Mouse (Mus musculus): ENCODE results near the gene Ppp1r14b. TPM values are rescaled to one million over a fixed set of nuclear protein-coding genes. Genes with fewer than 3 reads are reported as not detected.
A peak's percentile ranks its signal among the peaks of the same experiment; 100 is the strongest.

Ppp1r14b gene
- total RNA-seq (2021): 10 to 100 TPM; 63.1 to 69.8 TPM

GRCm38 (mm10) chr19:6974211-6975205 is at the start of gene Ppp1r14b:
TSS of gene Ppp1r14b (plus strand) at chr19:6974968.
- DNase-seq: peak; percentile 77 to 79

- no peak for DNase-seq
Measured at GRCm38 (mm10) chr19:6925307-6925573, 49.5 kb upstream of the Ppp1r14b start, which contains the start of gene Catsperz. TSS of gene Catsperz (minus strand) at chr19:6925380.

DNA sequence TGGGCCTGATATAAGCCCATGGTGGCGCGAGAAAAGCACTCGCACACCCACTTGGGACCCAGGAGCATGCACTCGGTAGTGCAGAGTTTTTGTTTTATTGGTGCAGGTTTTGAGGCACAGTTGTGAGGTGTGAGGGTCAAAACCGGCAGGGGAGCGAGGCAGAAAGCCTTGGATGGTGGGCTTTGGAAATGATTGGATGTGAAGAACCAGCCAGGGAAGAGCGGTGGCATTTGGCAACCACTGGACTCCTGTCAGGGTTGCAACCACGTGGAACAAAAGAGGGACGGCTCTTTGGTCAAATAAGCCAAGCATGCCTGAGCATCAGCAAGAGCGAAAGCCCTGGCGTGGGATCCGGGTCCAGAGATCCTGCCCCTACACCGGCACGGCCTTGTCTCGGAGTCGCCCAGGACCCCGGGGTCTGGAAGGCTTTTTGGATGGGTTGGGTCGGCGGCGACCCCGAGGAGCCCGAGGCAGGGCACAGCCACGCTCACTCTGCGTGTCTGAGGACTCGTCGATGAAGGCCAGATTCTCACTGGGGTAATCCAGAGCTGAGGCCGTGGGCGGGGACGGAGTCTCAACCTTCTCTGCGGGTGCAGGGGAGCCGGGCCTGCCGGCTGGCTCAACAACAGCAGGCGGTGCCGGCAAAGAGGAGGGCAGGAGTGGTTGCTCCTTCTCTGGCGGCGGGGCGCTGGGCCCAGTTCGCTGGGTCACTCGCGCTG is 49.0 kb upstream of the Ppp1r14b start:
- no peak for DNase-seq

DNA sequence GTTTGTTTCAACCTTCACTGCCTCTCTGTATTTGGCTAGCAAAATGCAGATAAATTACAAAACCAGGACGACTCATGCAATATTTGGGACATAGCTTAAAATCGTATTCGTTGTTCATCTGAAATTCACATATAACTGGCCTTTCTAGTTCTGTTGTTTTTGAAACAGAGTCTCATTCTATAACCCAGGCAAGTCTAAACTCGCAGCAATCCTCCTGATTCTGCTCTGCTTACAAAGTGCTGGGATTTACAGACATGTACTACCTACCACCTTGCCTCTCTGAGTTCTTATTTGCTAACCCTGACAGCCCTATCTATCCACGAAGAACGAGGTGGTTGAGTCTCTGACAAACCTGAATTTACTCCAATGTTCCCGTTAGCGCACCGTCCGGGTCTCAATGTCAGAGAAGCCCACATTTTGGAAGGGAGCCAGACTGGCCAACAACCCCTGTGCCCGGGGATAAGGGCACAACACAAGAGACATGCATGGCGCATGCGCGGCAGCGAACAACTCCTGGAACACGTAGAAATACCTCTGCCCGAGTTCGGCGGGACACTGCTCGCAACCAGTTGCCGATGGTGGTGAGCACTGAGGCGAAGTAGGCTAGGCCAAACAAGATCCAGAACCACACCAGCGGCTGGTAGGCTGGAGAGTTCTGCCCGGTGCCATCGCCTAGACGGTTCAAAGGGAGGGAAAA is 48.1 kb upstream of the Ppp1r14b start:
- no peak for DNase-seq

DNA sequence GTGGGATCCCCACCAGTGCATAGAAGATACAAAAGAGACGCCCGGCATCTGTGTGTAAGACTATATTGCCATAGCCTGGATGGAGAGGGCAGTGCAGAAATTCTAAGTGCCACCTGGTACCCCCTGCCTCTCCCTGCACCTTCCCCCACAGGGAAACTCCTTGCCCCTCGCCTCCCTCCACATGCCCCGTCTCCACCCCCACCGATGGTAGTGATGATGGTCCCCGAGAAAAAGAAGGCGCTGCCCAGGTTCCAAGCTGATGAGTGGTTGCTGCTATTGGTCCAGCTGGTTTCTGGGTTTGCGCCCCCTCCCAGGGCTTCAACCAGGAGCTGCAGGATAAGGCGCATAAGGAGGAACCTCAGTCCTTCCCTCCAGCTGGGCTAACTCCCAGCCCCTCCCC is 46.7 kb upstream of the Ppp1r14b start:
- no peak for DNase-seq

DNA sequence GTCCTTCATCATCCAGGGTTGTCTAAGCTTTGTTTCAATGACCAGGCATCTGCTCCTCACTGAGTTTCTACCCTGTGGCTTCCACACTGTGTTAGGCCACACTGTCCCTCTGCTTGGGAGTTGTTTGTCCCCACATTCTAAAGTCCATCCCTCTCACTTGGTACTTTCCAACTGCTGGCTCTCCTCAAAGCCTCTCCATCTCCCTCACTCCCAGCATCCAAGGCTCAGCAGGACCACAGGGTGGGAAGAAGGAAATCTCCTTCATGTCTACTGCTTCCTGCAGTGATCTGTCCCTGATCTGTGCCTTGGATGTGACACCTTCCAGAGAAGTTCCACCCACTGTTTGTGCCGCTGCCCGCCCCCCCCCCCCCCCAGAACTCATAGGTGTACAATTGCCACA is 43.8 kb upstream of the Ppp1r14b start:
- DNase-seq: no peak

- DNase-seq: no peak
Measured at GRCm38 (mm10) chr19:6932018-6932417, 42.8 kb upstream of the Ppp1r14b start.

DNA sequence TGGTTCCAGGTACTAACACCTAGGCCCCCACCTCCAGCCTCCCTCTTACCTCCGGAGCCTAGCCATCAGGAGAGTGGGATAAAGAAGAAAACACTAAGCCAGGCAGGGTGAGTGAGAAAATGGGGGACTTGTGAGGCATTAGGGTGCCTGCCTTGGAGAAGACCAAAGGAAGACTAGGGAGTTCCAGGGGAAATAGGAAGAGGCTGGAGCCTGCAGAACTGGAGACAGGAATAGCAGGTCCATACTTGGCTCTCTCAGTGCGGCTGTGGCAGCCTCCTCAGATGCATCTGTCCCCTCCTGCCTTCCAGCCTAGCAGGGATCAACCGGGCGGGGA is 41.7 kb upstream of the Ppp1r14b start:
- DNase-seq: no peak

GRCm38 (mm10) chr19:6933436-6934194 is 41.2 kb upstream of the Ppp1r14b start:
- DNase-seq: no peak

GRCm38 (mm10) chr19:6934195-6934977 is 40.4 kb upstream of the Ppp1r14b start, which contains the start of gene Kcnk4:
TSS of gene Kcnk4 (minus strand) at chr19:6934515.
- DNase-seq: no peak

DNA sequence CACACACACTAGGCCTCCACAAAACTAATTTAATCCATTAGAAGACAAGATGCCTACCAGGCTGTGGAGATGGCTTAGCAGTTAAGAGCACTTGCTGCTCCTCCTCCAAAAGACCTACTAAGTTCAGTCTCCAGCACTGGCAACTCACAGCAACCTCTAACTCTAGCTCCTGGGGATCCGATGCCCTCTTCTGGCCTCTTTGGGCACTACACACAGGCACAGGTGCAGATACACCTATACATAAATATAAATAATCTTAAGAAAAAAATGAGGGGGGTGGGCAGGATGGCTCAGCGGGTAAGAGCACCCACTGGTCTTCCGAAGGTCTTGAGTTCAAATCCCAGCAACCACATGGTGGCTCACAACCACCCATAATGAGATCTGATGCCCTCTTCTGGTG is 38.5 kb upstream of the Ppp1r14b start:
- no peak for DNase-seq

GRCm38 (mm10) chr19:6937541-6938465 is 37.0 kb upstream of the Ppp1r14b start:
- DNase-seq: no peak

GRCm38 (mm10) chr19:6939106-6940002 is 35.4 kb upstream of the Ppp1r14b start:
- DNase-seq: no peak

GRCm38 (mm10) chr19:6940396-6941351 is 34.1 kb upstream of the Ppp1r14b start:
- DNase-seq: no peak

DNA sequence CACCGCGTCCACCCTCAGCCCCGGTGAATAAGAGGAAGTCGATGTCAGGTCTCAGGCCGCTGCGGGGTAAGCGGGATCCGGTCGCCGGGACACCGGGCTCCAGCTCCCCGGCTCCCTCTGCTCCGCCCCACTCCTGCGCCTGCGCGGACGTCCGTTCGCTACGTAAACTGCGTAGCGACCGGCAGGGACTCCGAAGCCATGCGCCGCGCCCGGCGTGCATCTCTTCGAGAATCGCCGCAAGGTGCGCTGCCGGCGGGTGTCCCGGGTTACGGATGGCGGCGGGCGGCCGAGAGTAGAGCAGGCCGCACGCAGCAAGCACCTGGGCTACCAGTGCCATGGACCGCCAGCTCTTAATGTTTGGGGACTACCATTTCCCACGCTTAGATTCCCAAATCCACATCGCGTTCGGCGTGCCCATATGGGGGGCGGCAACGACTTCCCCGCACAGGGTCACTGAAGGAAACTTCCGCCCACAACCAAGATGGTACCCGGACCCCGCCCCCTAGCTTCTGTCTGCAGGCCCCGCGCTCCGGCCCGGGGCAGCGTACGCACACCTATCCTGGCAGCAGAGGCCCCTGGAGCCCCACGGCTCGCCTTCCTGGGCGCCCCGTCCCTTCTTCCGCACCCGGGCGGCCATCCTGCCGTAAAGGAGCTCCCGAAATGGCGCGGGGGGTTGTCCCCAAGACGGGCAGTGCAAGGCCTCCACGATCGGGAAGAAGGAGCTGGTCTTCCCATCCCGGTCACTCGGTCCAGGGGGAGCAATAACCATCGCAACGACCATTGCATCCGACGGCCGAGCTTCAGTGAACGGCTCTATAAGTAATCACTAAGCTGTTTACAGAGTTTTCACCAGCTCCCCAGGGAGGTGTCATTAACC is 33.2 kb upstream of the Ppp1r14b start, which contains the start of gene Bad:
Gene Bad, plus strand, starts transcription at position 490 of the 877 bp plus-strand sequence.
- DNase-seq: peak; percentile 93 to 95

DNA sequence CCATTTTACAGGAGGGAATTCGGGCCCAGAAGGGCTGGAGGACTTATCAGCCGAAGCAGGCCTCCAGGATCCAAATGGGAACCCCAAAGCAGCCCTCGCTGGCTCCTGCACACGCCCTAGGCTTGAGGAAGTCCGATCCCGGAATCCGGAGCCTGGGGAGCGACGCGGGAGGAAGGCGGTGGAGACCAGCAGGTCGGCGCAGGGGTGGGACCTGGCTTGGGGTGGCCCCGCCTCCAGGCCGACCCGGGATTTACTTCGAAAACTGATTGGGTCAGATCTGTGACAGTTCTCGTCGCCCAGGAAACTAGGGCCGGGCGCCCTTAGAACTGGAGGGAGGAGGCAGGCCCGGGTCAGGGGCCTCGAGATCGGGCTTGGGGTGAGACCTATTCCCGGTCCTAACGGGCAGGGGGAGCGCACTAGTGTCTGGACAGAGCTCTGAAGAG is 32.5 kb upstream of the Ppp1r14b start, which contains the start of gene Gpr137:
Gene Gpr137, minus strand, starts transcription at position 232 of the 443 bp plus-strand sequence.
- peak; percentile 93 to 94 for DNase-seq

GRCm38 (mm10) chr19:6942764-6943163 is 32.0 kb upstream of the Ppp1r14b start:
- no peak for DNase-seq
